In genomic region chr2:110172456-110172855, GRCm38 (mm10) we compare ENCODE assay signal across 13 mouse cellular contexts.
A peak's percentile ranks its signal among the peaks of the same experiment; 100 is the strongest.
DNase-seq lines count a peak whose midpoint lies in the region; ATAC-seq lines count a peak whose summit lies in the region.
"Had no signal": no experiment of that assay in that cellular context is flagged by ENCODE, and none has a peak within 500 bp of the region (broad histone marks: within the 10 kb centered on the region; RNA-seq: fewer than 3 reads in every experiment).

No protein-coding gene starts in this region.

- H3K36me3 ChIP-seq in forebrain, embryonic 16.5 days (ENCODE audit: control insufficient read depth, insufficient read depth) = no peaks in the 10 kb centered on the region
- H3K36me3 ChIP-seq in forebrain, embryonic 12.5 days (replicated peaks) = no peaks in the 10 kb centered on the region
- H3K36me3 ChIP-seq: limb, embryonic 10.5 days; neural tube, embryonic 13.5 days had no signal

- ATAC-seq in forebrain, embryonic 16.5 days = peak; percentile 27; the same call in 1 of the 2 replicates
- ATAC-seq in forebrain, embryonic 12.5 days (ENCODE audit: low FRiP score) = no peak
- no peak for ATAC-seq in erythroid progenitor cell, adult 5-6 weeks (replicated peaks; ENCODE audit: low FRiP score, poor library complexity, severe bottlenecking)
- ATAC-seq: intestine, embryonic 16.5 days; midbrain, embryonic 16.5 days had no signal

- peak; percentile 20 for DNase-seq in left cerebral cortex, postnatal 4 days
- DNase-seq in left cerebral cortex, postnatal 25 days (ENCODE audit: low spot score in 2 of 2) = no peak
- peak; percentile 65 to 66 for DNase-seq in adrenal gland, postnatal 36 days
- DNase-seq in right cerebral cortex, postnatal 36 days (ENCODE audit: low spot score in 2 of 2) = no peak
- DNase-seq: spleen, adult 18-20 months had no signal

- H3K27me3 ChIP-seq in forebrain, embryonic 16.5 days (replicated peaks; ENCODE audit: control insufficient read depth, insufficient read depth, low read length) = no peaks in the 10 kb centered on the region
- H3K27me3 ChIP-seq in forebrain, embryonic 12.5 days = no peaks in the 10 kb centered on the region
- H3K27me3 ChIP-seq: neural tube, embryonic 13.5 days had no signal

- no peak overlapping the region for H3K27ac ChIP-seq in forebrain, embryonic 16.5 days (ENCODE audit: low read length)
- no peak overlapping the region for H3K27ac ChIP-seq in forebrain, embryonic 12.5 days
- H3K27ac ChIP-seq: limb, embryonic 10.5 days; liver, embryonic 14.5 days; neural tube, embryonic 13.5 days had no signal

- 39% methylated on average over 7 of the region's 7 CpGs for WGBS in forebrain, embryonic 16.5 days
- WGBS in forebrain, embryonic 12.5 days = 77% methylated on average over 7 of the region's 7 CpGs

- intact Hi-C loops in left cerebral cortex, postnatal 4 days (cut with DNase I) = no loop called here
- intact Hi-C loops in left cerebral cortex, postnatal 25 days (cut with DNase I) = no loop called here

- H3K4me2 ChIP-seq in forebrain, embryonic 16.5 days (ENCODE audit: low read length) = no peak overlapping the region
- H3K4me2 ChIP-seq in forebrain, embryonic 12.5 days = no peak overlapping the region
- H3K4me2 ChIP-seq: neural tube, embryonic 13.5 days had no signal

- no peaks in the 10 kb centered on the region for H3K9me3 ChIP-seq in forebrain, embryonic 16.5 days (ENCODE audit: control insufficient read depth, low read length)
- H3K9me3 ChIP-seq in forebrain, embryonic 12.5 days = no peaks in the 10 kb centered on the region
- H3K9me3 ChIP-seq: limb, embryonic 10.5 days; neural tube, embryonic 13.5 days had no signal

- H3K4me1 ChIP-seq in forebrain, embryonic 16.5 days (replicated peaks; ENCODE audit: control insufficient read depth, insufficient read depth, low read length) = peaks cover 8% of the 10 kb centered on the region
- peaks cover 17% of the 10 kb centered on the region for H3K4me1 ChIP-seq in forebrain, embryonic 12.5 days

- H3K9ac ChIP-seq in forebrain, embryonic 16.5 days (replicated peaks; ENCODE audit: low read depth, low read length) = no peak overlapping the region
- H3K9ac ChIP-seq in forebrain, embryonic 12.5 days = no peak overlapping the region
- H3K9ac ChIP-seq: liver, embryonic 14.5 days; neural tube, embryonic 13.5 days had no signal

- H3K4me3 ChIP-seq in forebrain, embryonic 16.5 days (replicated peaks; ENCODE audit: low read length) = no peak overlapping the region
- no peak overlapping the region for H3K4me3 ChIP-seq in forebrain, embryonic 12.5 days (replicated peaks)
- H3K4me3 ChIP-seq: limb, embryonic 10.5 days; neural tube, embryonic 13.5 days had no signal

Comparison
In these comparisons a context has a peak if more than half of its experiments do, and no peak if none do; other contexts are left out.
1. DNase-seq: peak in left cerebral cortex, postnatal 4 days (single experiment) and adrenal gland, postnatal 36 days (2 of 2); none in left cerebral cortex, postnatal 25 days (0 of 2) and right cerebral cortex, postnatal 36 days (0 of 2).